Mouse (Mus musculus) cerebellum, adult 11 months (tissue): Measurements from ENCODE around the gene Pnpo.

Experiments
- DNase-seq: peaks from one replicate; pipeline ENCODE4 v3.0.0; 2022

The Pnpo gene

GRCm38 (mm10) chr11:96943746-96944304 lies at the start of gene Pnpo:
TSS of gene Pnpo (minus strand) at chr11:96943986.
- DNase-seq, result peak; percentile 87

- no peak for DNase-seq
Observed at GRCm38 (mm10) chr11:96992722-96993311, 49.0 kb upstream of the Pnpo start.

- no peak for DNase-seq
Observed at GRCm38 (mm10) chr11:96991501-96991900, 47.7 kb upstream of the Pnpo start.

- no peak for DNase-seq
Observed at GRCm38 (mm10) chr11:96987873-96988655, 44.3 kb upstream of the Pnpo start.

DNA sequence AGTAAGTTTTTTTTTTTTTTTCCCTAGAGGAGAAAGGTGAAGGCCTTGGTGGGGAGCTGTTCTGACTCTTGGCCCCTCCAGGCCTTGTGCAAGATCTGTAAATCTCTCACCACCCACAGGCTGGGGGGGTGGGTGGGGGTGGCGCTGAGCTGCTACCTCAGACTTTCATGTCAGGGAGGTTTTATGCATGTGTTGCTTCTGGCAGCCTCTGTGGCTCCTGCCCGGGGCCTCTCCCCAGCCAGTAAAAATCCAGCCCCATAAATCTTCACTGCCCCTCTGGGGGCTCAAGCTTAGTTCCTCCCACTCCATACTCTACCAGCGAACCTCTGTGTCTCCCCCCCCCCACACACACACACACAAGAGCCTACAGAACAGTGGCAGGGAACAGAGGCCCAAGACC lies 42.7 kb upstream of the Pnpo start:
- no peak for DNase-seq

GRCm38 (mm10) chr11:96984903-96985302 lies 41.1 kb upstream of the Pnpo start:
- DNase-seq, result no peak

- DNase-seq, result no peak
Observed at GRCm38 (mm10) chr11:96982859-96983258, 39.1 kb upstream of the Pnpo start, which contains the start of gene Sp2. TSS of gene Sp2 (minus strand) at chr11:96982959.

DNA sequence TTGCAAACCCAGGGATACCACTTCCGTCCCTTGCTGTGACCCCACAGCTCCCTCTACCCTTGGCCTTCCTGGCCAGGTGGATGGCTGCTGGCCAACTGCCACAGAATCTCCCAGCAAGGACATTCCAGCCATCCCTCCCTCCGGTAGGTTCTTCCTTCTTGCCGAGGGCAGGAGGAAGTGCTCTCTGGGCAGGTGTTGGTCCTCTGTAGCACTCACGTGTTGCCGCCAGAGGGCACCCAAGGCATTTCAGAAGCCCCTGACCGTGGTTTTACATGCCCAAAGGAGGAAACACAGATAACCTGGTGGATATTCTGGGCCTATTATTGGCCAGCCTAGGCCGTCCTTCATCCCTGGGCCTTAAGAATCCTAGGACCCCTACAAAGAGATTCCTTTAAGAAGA lies 38.6 kb upstream of the Pnpo start:
- peak; percentile 84 for DNase-seq

DNA sequence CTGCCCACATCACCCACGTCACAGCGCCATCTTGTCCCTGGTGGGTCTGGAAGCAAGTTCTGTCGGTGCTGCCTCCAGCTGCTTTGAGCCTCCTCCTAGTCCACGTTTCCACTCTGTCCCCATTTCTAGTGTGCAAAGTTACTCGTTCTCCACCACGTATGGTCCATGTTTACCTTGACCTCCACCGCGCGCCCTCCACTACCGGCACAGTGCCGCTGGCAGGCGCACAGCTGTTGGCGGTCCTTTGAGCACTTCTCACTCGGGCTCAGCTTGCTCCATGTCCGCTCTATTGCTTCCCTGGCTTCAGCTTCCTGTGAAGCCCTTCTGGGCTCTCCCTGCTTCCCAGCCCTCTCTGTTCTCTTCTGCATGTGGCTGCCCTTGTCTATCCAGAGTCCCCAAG lies 37.7 kb upstream of the Pnpo start:
- no peak for DNase-seq

DNA sequence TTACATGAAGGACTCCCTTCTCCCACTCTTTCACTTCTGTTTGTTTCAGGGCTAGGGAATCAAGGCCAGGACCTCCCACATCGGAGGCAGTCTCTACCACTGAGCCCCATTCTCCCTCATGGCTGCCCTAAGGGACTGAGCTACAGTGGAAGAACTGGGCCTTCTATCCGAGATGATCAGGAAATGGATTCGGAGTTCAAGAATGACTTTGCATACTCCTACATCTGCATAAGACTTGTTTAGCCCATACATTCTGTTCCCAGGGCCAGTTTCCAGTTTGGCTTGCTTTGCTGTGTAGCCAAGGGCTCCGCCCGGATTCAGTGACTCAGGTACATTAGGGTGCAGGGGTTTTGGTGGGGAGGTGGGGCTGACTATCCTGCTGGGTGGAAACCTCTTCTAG lies 36.2 kb upstream of the Pnpo start:
- DNase-seq, result no peak

DNA sequence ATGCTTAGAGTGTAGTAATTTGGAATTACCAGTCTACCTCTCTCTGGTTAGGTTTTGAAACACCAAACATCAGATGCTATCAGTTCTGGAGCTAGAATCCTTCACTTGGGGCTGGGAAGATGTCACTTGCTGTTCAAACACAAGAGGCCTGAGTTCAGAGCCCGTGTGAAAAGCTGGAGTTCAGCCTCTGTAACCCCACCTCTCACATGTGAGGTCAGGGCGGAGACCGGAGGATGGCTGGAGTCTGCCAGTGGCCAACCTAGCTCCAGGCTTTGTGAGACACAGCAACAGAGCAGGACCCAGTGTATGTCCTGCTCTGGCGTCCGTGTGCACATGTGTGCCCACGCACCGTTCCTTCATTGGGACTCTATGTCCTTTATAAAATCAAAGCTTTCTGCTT lies 35.5 kb upstream of the Pnpo start:
- no peak for DNase-seq

GRCm38 (mm10) chr11:96978401-96979246 lies 34.8 kb upstream of the Pnpo start:
- DNase-seq, result no peak

- peak; percentile 99 for DNase-seq
Observed at GRCm38 (mm10) chr11:96977606-96978400, 34.0 kb upstream of the Pnpo start.

DNA sequence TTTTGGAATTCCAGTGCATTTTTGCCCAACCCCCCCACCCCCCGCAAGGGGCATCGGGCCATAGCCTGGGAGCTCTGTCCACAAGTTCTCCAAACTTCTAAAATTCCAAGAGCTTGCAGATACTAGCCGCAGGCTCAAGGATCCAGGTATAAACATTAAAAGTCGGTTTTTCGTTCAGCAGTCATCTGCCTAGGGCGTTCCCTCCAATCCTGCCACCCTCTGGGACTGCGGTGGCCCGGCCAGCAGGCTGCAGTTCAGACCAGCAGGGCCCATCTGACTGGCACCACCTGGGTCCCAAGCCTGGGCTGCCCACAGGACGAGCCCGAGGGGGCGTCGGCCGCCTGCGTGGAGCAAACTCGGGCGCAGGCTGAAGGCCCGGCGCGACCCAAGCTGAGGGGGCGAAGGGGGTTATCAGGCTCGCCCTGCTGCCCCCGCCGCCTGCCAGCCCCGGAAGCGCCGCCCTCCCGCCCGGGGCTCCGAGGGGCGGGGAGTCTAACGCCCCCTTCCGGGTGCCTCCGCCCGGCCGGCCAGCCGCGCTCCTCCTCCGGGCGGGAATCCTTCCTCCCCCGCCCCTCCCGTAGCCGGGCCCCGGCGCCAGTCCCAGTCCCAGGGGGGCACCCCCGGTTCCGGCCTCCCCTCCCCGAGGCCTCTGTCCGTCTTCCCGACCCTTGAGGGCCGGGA lies 33.3 kb upstream of the Pnpo start:
- peak; percentile 84 for DNase-seq

- DNase-seq, result no peak
Observed at GRCm38 (mm10) chr11:96976379-96976687, 32.5 kb upstream of the Pnpo start.

DNA sequence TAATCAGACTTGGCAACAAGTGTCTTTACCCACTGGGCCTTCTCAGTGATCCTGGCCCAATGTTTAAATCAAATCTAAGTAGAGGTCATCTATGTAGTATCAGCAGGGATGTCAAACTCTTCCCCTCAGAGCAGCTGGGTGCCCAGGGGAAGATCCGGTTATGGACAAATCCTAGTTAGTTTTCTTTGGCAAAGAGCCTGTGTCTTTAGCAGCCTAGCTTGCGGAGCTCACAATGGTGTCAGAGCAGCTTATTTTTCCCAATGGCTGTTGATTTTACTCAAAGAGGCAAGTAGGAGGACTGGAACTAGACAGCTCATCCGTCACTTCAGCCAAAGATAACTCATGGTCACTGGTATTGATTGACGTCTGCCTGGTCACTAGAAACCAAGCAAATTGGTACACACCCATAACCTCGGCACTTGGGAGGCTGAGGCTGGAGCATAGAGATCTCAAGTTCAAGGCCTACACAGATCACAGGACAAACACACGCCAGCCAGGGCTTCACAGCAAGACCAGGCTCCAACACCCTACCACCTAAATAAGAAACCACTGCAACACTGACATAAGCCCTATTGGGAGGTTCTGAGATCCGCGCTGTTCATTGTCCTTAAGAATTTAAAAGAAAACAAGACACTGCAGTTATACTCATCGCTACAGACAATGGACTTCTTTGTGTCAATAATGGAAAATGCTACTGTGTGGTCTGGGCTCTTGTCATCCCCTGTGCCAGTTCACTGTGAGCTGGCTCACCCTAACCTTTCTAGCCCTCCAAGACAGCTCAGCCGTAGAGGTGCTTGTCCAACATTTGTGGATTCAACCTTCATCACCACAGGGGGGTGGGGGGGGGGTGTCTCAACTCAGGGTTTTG lies 32.0 kb upstream of the Pnpo start:
- DNase-seq, result no peak

DNA sequence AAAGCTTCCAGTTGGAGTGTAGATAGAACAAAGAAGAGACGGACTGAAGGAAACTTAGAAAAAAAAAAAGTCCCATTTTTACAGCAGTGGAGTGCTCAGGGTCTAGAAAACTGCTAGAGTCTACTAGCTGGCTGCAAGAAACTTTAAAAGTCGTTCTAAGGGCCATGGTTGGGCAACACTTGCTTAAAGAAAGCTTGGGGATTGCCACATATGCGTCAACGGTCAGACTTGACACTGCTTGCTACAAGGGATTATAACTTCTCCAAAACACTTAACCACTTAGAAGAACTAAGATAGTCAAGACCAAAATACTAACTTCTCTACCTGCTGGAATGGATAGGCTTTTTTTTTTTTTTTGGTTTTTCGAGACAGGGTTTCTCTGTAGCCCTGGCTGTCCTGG lies 31.0 kb upstream of the Pnpo start:
- no peak for DNase-seq

- DNase-seq, result peak; percentile 58
Observed at GRCm38 (mm10) chr11:96973426-96973964, 29.7 kb upstream of the Pnpo start.

- DNase-seq, result no peak
Observed at GRCm38 (mm10) chr11:96972906-96973305, 29.1 kb upstream of the Pnpo start.

- DNase-seq, result no peak
Observed at GRCm38 (mm10) chr11:96970341-96970740, 26.6 kb upstream of the Pnpo start.

GRCm38 (mm10) chr11:96969746-96970145 lies 26.0 kb upstream of the Pnpo start:
- peak; percentile 71 for DNase-seq
